Mouse (Mus musculus) retina, adult 2 months (tissue): ENCODE data around the gene AW146154.
"Not testable (repeated sequence)": the region's sequence is repeated elsewhere in the genome, so short reads cannot be mapped to it uniquely, and the experiment has no call there.

Experiments used
- DNase-seq: peaks from one replicate; pipeline ENCODE4 v3.0.0-alpha.2; 2012; ENCODE audit warnings: low read depth, low spot score

Gene AW146154

GRCm38 (mm10) chr7:41499389-41500049, at the start of gene AW146154, which contains the start of gene Gm20449:
Gene AW146154 (minus strand): TSS chr7:41499890.
Gene Gm20449 (minus strand): TSS chr7:41499417.
- DNase-seq, result peak; percentile 79

GRCm38 (mm10) chr7:41512672-41513071, 13.0 kb upstream of the AW146154 start:
- no peak for DNase-seq

GRCm38 (mm10) chr7:41512207-41512606, 12.5 kb upstream of the AW146154 start:
- no peak for DNase-seq

GRCm38 (mm10) chr7:41502402-41502801, 2.7 kb upstream of the AW146154 start:
- no peak for DNase-seq

GRCm38 (mm10) chr7:41500151-41500934, 653 bp upstream of the AW146154 start:
- peak; percentile 22 for DNase-seq

GRCm38 (mm10) chr7:41499018-41499388, 687 bp downstream of the AW146154 start:
- not testable (repeated sequence) for DNase-seq

GRCm38 (mm10) chr7:41498464-41498863, 1.2 kb downstream of the AW146154 start:
- not testable (repeated sequence) for DNase-seq

- no peak for DNase-seq
These were observed 1.8 kb downstream of the AW146154 start for GRCm38 (mm10) chr7:41497871-41498270.

GRCm38 (mm10) chr7:41451864-41452263, 47.8 kb downstream of the AW146154 start:
- no peak for DNase-seq

- not testable (repeated sequence) for DNase-seq
These were observed 51.1 kb downstream of the AW146154 start, which contains the start of gene Vmn2r57 for GRCm38 (mm10) chr7:41448596-41448995. Gene Vmn2r57 (minus strand): TSS chr7:41448696.
